Mouse (Mus musculus): Measurements from ENCODE around the gene Gpr18. TPM values are rescaled to one million over a fixed set of nuclear protein-coding genes. Genes with fewer than 3 reads are reported as not detected.

Gpr18 gene
- not detected for total RNA-seq (2021)
- long read RNA-seq, experiment 1, partial matches to known transcripts, result 0 of 3 reads
- long read RNA-seq, experiment 1, other reads (novel, unspliced or antisense), result 3 of 3 reads
- long read RNA-seq, experiment 2, result 0 reads

DNA sequence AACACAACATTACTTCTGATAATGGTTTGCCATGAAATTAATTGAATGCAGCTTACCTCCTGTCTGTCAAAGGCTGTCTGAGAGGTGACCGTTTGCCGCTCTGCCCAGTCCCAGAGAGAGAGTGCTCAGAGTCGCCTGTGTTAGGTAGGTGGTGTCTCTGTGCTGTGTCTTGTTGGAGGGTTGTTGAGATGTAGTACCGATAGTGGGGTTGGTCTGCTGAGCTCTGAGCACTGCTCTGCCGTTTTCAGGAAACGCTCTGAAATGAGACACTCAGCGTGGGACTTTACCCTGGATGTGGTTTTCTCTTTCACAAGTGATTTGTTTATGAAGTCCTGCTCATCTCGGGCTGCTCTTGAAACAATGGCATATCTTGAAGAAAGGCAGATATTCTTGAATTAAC is at the start of gene Gpr18:
Gene Gpr18, minus strand, starts transcription at position 161 of the 400 bp plus-strand sequence.
- no peak for DNase-seq (ENCODE audit: low spot score in 2 of 2)

DNA sequence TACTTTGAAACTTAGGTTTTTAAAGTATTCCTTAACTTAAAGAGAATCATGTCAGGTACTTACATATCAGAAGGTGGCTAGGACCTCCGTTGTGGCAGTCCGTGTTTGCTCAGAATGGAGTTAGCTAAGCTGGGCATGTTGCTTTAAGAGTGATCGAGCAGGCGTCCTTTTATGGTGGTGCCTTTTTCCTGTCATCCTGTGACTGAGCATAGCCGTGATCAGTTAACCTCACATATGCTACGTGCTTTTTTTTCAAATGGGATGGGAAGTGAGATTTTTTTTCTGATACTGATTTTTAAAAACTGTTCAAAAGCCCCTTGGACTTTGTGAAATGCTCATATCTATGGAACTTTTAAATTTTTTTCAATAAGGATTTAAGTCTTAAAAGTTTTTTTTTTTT is 49.4 kb upstream of the Gpr18 start, which contains the start of gene Gpr183:
Gene Gpr183, minus strand, starts transcription at position 206 of the 400 bp plus-strand sequence.
- no peak for DNase-seq (ENCODE audit: low spot score in 2 of 2)

DNA sequence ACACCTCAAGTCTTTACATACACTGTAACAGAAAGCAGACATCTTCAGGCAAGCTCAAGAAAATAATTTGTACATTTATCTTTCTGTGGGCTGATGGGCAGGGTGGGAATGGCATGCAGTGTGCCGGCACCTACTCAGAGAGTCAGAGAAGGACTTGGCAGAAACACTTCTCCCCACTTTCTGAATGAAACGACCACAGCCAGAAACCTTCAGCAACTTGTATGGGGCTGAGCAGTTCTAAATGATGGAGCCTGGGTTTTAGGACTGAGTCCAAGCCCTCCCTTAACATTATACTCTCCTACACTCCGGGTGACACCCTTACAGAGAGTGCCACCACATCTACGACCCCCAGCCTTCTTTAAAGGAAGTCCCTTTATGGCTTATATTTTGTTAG is 48.4 kb upstream of the Gpr18 start:
- DNase-seq (ENCODE audit: low spot score in 2 of 2), result no peak

DNA sequence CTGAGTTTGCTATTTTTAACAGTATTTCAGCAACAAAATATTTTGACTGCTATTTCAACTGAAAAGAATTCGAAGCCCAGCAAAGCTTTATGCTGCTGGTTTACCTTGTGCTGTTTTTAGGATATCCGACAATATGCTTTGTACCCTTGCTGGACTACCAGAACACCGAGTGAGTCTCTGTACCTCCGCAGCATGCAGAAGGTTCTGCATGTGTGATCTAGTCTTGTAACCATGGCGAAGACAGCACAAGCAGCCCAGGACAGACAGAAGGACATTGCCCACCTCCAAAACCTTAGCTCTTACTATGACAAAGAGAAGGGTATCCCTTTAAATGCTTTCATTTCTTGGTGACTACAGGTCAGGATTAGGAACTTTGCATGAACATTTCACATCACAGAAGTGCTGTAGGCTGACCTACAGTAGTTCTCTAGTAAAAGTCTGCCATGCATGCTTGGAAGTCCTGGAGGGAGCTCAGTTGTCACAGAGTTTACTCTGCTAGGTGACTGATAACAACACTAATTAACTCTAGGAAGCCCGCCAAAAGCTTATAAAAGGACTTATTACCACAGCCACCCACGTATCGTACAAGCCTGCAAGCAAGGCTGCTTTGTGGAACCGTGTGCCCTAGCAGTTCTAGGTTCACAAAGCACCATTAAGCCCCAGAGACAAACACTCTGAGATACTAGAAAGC is 47.8 kb upstream of the Gpr18 start:
- no peak for DNase-seq (ENCODE audit: low spot score in 2 of 2)

DNA sequence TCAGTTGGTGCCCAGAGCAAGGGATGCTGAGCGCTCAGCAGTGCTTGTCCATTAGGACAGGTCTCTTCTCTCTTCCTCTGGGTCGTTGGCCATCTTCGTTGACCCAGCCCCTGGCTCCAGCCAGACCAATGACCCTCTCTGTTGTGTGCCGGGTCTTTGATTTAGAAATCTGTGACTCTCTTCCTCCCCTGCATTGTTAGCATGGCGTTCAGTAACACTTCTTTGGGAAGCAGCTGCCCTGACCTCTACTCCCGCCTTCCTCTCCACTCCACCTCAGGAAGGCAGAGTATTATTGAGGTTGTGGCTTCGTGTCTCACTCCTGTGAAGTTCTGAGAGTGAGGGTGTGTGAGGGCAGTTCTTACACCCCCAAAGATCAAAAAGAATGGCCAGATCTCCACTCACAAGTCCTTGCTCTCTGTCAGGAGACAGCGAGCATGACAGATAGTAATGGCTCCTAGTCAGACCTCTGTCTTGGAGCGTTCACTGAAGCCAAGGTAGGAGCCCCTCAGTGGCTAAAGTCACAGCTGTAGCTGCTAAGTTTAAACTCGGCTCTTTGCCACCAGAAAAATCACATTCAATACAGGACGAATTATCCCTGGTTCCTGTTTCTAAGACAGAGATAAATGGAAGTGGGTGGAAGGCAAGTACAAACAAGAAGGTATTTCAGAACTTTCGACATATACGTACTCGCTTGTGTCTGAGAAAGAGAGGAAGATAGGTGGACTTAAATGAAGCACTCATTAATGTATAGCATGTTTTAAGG is 46.7 kb upstream of the Gpr18 start:
- no peak for DNase-seq (ENCODE audit: low spot score in 2 of 2)

DNA sequence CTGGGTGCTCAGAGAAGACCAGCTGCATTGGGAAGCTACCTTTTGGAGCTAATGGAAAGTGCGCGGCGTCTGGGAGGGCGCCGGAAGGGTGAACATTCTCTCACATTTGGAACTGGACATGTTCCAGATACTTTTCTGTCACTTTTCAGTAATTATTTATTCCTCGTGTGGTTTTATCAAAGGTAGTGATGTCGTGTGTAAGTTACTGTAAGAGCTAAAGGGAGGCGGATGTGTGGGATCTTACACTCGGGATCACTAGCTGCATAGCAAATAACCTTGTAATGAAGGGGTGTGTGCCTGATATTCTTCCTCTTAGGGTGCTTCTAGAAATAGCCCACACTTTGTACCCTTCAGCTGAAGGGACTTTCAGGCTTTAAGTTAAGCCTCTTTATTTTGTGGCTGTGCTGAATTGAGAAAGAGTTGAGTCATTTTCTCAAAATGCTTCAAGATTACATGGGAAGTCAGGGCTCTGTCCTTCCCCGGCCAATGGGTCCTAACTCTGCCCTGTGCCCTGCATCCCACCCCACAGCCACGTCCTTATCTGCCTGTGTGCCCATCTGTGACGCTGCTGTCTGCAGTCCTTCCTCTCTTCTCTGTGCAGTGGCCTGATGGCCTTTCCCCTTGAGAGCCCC is 46.0 kb upstream of the Gpr18 start:
- no peak for DNase-seq (ENCODE audit: low spot score in 2 of 2)

DNA sequence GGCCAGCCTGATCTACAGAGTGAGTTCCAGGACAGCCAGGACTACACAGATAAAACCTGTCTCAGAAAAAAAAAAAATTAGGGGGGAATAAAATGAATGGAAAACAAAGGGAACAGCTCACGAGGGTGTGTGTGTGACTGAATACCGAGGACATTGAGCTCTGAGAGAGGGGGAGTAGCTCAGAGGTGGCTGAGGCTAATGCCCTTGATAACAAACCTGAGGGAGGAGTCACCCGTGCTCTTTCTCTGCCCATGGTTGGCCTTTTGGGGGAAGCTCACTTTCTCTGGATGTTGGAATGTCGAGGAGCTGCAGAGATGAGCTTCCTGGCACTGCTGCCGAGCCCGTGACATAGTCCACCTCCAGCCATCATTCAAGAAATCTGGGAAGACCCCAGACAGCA is 45.4 kb upstream of the Gpr18 start:
- DNase-seq (ENCODE audit: low spot score in 2 of 2), result no peak

DNA sequence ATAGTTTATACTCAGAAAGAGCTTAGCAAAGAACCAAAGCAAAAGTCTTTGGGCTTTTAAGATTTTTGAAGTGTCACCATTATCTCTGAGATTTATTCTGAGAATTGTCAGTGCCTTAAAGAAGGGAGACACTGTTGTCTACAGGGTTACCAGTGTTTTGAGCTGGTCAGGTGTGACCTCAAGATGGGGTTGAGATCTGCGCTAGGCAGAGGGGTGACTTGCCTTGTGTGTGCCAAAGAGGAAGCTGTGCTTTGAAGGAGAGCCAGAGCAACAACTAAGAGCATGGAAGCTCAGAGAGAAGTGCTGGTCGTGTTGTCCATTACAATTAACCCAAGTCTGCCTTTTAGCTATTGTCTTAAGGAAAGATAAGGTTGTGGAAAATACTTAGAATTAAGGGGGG is 45.0 kb upstream of the Gpr18 start:
- DNase-seq (ENCODE audit: low spot score in 2 of 2), result no peak

DNA sequence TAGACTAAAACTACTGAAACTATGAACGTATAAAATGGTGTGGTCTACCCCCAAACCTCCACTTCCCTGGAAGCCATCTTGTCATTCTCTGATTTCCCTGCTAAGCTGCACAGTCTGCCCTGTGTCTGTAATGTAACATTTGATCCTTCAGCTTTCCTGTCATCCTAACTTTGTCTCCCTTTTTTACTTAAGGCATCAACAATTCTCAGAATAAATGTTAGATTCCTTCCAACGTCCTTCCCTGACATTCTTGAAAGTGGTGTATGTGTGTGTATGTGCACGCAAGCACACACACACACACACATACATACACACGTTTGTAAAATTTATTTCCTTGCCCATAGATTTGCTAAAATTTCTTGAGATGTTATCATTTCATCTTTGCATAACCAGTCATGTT is 44.5 kb upstream of the Gpr18 start:
- DNase-seq (ENCODE audit: low spot score in 2 of 2), result no peak

DNA sequence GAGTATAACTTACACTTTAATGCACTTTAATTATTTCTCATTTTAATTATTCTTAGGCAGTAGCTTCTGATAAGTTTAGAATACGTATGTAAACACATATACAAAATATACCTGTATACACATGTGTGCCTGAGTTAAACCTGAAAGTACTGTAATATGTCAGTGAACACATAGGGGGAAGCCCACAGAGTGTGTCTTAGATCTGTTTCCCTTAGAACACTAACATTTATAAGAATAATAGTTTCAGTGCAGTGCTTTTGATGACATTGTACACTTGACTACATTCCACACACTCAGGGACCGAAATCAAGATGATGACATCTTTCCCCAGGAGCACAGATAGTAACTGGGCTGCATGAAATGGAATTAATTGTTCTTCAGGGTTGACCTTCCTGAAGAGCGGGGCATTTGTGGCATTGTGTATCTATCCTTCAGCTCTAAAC is 44.0 kb upstream of the Gpr18 start:
- no peak for DNase-seq (ENCODE audit: low spot score in 2 of 2)

DNA sequence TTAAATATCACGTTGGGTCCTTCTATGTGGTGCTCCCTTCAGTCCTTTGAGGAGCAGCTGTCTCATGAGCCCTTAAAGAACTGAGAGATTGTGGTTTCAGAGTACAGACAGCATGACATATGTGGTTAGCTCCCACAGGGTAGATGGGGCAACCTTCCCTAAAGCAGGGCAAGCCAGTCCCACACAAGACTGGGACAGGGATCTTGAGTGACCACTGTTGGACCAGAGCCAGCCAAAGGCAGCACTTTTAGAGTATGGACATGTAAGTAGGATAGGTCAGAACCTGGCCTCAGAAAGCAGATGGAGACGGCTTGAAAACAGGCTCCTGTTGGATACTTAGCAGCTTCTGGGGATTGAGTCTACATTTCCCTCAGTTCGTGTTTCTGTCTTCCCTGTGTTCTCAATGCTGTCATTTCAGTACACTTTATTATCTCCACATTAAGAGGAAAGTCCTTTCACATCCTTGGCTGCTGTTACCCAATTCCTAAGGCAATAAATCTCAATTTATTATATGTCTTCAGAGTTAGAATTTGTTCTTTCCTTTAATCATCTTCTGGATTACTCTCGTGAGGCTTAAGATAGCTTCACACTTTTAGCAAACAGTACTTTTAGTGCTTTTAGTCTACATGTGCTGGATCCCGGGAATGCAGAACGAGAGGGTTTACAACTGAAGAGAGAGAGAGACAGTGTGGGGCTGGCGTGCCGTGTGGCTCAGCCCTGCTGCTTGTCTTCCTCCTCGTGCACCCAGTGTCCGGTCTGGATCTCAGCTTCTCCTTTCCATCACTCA is 43.4 kb upstream of the Gpr18 start:
- no peak for DNase-seq (ENCODE audit: low spot score in 2 of 2)

DNA sequence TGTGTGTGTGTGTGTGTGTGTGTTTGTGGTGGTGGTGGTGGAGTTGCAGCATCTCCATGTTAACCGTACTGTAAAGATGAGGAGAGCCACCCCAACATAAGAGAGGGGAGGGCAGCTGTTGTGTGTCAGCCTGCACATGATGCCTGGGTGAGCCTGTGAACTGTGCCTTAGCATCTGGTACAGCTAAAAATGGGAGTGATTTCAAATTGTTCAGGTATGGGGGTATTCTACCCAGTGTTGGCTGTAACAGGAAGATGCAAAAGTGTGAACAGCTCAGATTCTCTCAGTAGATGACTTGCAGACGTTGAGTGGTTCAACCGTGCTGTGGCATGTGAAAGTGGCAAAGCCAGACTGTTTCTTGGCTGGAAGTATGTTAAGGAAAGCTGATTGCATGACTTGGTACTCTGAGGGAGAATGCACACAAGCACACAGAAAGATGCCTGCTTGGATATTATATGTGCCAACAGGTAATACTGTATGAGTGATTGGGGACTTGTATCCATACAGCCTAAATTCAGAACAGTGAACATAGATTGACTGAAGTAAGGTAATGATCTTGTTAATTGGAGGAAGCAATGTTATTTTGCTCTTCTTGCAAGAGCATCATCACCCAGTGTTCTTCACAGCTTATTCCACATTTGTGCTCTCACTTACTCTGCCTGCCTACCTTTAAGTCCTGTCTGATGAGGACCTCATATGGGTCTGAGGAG is 42.6 kb upstream of the Gpr18 start:
- no peak for DNase-seq (ENCODE audit: low spot score in 2 of 2)

DNA sequence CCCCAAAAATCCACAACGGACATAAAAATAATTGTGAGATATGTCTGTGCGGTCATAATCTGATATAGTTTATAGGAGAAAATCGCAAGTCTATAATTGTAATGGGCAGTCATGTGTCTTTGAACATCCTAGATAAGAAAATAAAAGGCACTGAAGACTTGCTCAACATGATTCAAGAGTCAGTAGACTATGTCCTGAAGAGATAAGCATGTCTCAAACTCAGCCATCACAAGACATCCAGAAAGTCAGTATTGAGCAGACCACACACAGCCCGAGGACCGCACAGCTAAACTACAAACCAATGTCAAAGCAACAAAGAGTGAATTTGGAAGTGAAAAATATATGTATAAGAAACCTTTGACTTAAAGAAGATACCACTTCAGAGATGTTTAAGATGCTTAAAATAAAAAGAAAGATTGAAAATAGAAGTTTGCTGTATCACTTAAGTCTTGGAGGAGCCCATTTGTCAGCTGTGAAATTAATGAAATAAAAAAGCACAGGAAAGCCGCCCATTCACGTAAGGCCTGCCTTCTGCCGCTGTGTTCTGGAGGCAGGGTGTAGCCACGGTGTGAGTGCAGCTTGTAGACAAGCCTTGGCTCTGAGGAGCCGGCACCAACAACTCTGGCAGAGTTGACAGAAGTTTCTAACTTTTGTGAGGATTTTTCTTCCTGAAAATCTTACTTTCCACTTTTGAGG is 41.7 kb upstream of the Gpr18 start:
- no peak for DNase-seq (ENCODE audit: low spot score in 2 of 2)

DNA sequence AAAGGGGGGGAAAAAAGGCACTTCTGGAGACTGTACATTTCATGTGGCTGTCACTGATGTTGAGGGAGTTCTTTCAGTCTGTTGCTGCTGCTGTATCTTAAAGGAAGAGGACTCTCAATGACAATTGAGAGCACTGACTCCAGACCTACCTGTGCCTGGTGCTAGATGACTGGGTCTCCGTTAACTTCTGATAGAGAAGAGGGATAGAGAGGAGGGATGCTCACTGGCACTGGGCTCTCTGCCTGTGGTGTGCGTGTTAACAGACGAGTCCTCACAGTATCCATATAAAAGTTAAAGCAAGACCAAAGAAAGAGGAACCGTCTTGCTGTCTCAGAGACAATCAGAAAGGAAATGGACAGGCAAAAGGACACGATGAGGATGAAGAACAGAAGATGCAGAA is 40.7 kb upstream of the Gpr18 start:
- no peak for DNase-seq (ENCODE audit: low spot score in 2 of 2)

DNA sequence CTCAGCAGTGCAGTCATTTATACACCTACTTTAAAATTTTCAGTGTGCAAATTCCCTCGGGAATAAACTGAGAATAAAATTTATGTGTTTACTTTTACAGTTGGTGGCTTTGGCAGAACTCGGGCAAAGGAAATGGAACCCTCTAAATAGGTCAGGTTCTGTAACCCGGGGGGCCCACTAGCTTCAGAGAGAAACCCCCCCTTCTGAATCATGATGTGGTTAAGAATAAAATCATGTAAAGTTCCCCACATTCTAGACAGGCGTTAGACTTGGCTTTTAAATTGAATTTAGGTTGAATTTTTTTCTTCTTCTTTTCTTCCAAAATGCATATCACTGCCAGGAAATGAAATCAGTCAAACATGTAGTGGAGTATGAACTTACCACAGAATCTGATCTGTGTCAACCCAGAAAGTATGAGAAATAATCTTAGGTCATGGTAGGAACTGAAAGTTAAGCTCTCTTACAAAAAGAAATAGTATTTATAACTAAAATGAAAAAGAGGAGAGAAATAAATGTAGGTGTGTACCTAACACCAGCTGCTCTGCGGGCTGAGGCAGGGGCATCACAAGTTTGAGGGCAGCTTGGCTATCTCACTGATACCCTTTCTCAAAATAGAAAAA is 39.7 kb upstream of the Gpr18 start:
- no peak for DNase-seq (ENCODE audit: low spot score in 2 of 2)

DNA sequence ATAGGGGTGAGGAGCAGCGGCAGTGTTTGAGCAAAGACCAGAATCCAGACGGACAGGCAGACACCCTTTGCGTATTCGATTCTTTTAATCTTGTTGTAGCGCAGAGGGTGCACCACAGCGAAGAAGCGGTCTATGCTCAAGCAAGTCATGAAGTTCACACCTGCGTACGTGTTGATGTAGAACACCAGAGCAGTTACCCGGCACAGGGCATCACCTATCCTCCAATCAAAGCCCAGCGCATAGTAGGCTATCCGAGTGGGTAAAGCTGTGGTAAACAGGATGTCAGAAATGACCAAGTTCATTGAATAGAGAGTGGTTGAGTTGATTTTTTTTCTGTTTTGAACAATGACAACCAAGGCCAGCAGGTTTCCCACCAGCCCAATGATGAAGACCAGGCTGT is 39.0 kb upstream of the Gpr18 start:
- DNase-seq (ENCODE audit: low spot score in 2 of 2), result no peak

DNA sequence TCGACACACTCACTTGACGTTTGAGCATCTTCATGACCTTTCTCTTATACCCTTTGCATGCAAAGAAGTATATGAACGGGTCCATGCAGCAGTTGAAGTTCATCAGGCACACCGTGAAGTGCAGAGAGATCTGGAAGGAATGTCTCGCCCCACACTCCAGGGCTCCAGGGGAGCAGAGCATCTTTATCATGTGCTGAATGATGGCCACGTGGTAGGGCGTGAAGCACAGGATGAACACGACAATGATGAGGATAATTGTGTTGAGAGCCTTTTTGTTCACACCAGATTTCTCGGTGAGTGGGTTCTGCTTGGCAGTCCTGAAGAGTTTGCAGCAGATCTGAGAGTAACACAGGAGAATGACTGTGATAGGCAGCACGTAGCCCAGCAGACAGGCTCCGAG is 38.5 kb upstream of the Gpr18 start:
- DNase-seq (ENCODE audit: low spot score in 2 of 2), result no peak

DNA sequence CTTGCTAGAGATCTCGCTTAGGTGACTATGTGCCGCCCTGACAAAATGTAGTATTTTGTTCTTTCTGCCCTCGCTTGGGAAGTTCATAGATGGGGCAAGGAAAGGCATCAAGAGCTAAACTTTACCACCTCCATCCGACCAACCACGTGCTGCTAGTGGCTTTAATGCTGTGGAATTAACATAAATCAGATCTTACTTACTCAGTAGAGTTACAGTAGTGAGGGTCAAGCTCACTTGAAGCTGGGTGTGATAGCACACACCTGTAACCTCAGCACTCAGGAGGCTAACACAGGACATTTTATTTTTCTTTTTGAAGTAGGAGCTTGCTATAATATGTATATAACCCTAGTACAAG is 36.4 kb upstream of the Gpr18 start:
- no peak for DNase-seq (ENCODE audit: low spot score in 2 of 2)

DNA sequence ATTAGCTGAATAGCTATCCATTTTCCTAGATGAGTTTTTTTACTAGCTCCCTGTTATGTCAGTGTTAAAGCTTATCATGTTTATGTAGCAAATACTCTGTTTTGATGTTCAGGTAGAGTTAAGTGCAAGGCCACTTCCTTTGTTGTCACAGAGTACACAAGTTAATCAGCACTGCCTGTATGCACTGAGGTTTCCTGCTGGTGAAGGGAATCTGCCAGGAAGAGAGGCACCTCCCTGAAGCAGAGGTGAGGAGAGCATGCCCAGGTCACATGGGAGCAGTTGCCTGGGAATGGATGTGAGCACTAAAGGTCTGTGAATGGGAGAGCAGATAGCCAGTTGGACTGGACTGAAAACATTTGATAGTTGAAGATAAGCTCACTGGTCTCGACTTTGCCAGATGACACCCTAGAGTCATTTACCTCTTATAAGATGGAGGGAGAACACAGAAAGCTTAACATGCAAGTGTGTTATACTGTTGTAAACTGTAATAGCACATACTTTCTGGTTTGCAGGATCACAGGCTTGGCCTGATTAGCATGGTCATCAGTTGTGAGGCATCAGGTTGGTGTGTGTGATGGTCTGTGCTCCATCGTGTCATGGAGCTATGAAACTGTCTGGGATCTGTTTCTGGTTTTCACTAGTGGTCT is 35.9 kb upstream of the Gpr18 start:
- no peak for DNase-seq (ENCODE audit: low spot score in 2 of 2)
